Comparison of ENCODE assay signal across 7 mouse cellular contexts in the genomic region with DNA sequence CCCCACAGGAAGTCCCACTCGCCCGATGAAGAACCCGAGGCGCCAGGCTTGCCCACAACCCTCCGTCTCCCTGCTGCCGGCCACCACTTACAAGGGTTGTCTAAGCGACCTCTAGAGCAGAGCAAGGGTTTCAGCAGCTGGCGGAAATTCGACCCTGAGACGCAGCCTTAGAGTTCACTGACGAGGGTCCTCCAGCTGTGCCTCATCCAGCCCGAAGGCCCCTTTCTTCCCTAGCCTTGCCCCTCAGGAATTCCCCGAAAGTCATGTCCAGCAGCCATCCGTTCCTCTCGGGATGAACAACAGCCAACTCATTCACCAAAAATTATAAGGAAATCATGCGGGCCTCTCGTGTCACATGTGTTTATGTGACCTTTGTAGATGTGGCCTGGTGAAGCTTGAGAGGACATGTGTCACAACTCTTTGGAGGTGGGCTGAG. TPM values are rescaled to one million over a fixed set of nuclear protein-coding genes. Genes with fewer than 3 reads are reported as not detected.
A peak's percentile ranks its signal among the peaks of the same experiment; 100 is the strongest.
DNase-seq lines count a peak whose midpoint lies in the region; ATAC-seq and TF ChIP-seq lines count a peak whose summit lies in the region.

No protein-coding gene starts in this region.

- H3K27ac ChIP-seq in lung, embryonic 14.5 days (ENCODE audit: low read depth) = peak overlapping the region; percentile 86
- no peak overlapping the region for H3K27ac ChIP-seq in limb, embryonic 11.5 days (replicated peaks; ENCODE audit: low read depth, low read length)
- H3K27ac ChIP-seq in neural tube, embryonic 12.5 days = no peak overlapping the region

- ATAC-seq in lung, embryonic 14.5 days (ENCODE audit: insufficient read depth) = peak; percentile 67
- ATAC-seq in erythroid progenitor cell, adult 5-6 weeks (replicated peaks; ENCODE audit: low FRiP score, poor library complexity, severe bottlenecking) = peak; percentile 47
- peak; percentile 61 for ATAC-seq in limb, embryonic 11.5 days (ENCODE audit: insufficient number of reproducible peaks, low FRiP score, low TSS enrichment, low read depth)
- ATAC-seq in neural tube, embryonic 12.5 days (ENCODE audit: low FRiP score, low read depth) = peak; percentile 62
- no peak for ATAC-seq in activated CD4-positive, CD25-positive, alpha-beta regulatory T cell, adult 4 months

- 7% methylated on average over 17 of the region's 17 CpGs for WGBS in lung, embryonic 14.5 days
- WGBS in limb, embryonic 11.5 days = 12% methylated on average over 17 of the region's 17 CpGs
- WGBS in neural tube, embryonic 12.5 days = 13% methylated on average over 17 of the region's 17 CpGs

- no peaks in the 10 kb centered on the region for H3K9me3 ChIP-seq in lung, embryonic 14.5 days (ENCODE audit: low read depth, low read length)
- no peaks in the 10 kb centered on the region for H3K9me3 ChIP-seq in limb, embryonic 11.5 days (ENCODE audit: control insufficient read depth, low read length)
- no peaks in the 10 kb centered on the region for H3K9me3 ChIP-seq in neural tube, embryonic 12.5 days

- H3K4me3 ChIP-seq in lung, embryonic 14.5 days (ENCODE audit: low read depth, low read length) = peak overlapping the region; percentile 91
- peak overlapping the region; percentile 86 for H3K4me3 ChIP-seq in limb, embryonic 11.5 days (ENCODE audit: low read depth, low read length)
- peak overlapping the region; percentile 96 for H3K4me3 ChIP-seq in neural tube, embryonic 12.5 days

- H3K4me2 ChIP-seq in lung, embryonic 14.5 days = peak overlapping the region; percentile 94
- peak overlapping the region; percentile 81 for H3K4me2 ChIP-seq in limb, embryonic 11.5 days (ENCODE audit: low read depth, severe bottlenecking)
- H3K4me2 ChIP-seq in neural tube, embryonic 12.5 days (replicated peaks) = peak overlapping the region; percentile 88

- TF ChIP-seq CTCF in lung, embryonic 14.5 days (IDR thresholded peaks at IDR 0.05; ENCODE audit: low read depth) = no peak

- peak overlapping the region; percentile 38 for H3K9ac ChIP-seq in lung, embryonic 14.5 days
- H3K9ac ChIP-seq in limb, embryonic 11.5 days (ENCODE audit: low read length) = peak overlapping the region; percentile 23; the same call in 1 of the 2 replicates
- no peak overlapping the region for H3K9ac ChIP-seq in neural tube, embryonic 12.5 days

- H3K27me3 ChIP-seq in lung, embryonic 14.5 days (ENCODE audit: insufficient read depth, low read length) = no peaks in the 10 kb centered on the region
- no peaks in the 10 kb centered on the region for H3K27me3 ChIP-seq in limb, embryonic 11.5 days (ENCODE audit: control insufficient read depth, insufficient read depth, low read length)
- H3K27me3 ChIP-seq in neural tube, embryonic 12.5 days (replicated peaks) = no peaks in the 10 kb centered on the region

- DNase-seq in lung, embryonic 14.5 days = peak; percentile 69
- DNase-seq in lung, postnatal 14 days = no peak
- no peak for DNase-seq in limb, embryonic 11.5 days (ENCODE audit: low spot score)
- DNase-seq in thymus, postnatal 36 days = no peak

- H3K4me1 ChIP-seq in lung, embryonic 14.5 days (ENCODE audit: insufficient read depth) = peaks cover 5% of the 10 kb centered on the region; the same call in 1 of the 2 replicates
- H3K4me1 ChIP-seq in limb, embryonic 11.5 days (ENCODE audit: control insufficient read depth, insufficient read depth, low read length) = peaks cover 5% of the 10 kb centered on the region; the same call in 1 of the 2 replicates
- peaks cover 4% of the 10 kb centered on the region; the same call in 1 of the 2 replicates for H3K4me1 ChIP-seq in neural tube, embryonic 12.5 days

- no peaks in the 10 kb centered on the region for H3K36me3 ChIP-seq in lung, embryonic 14.5 days (ENCODE audit: insufficient read depth)
- no peaks in the 10 kb centered on the region for H3K36me3 ChIP-seq in limb, embryonic 11.5 days (ENCODE audit: control insufficient read depth, insufficient read depth, low read length)
- no peaks in the 10 kb centered on the region for H3K36me3 ChIP-seq in neural tube, embryonic 12.5 days

RNA-seq across cellular contexts. Expression of a gene that starts 0.5 kb away (rescaled TPM):
- 7.5 and 8.6 TPM in 2 replicates for polyA plus RNA-seq in lung, embryonic 14.5 days (2014; fragmentation: Nextera tagmentation; extraction: Ambion mirVana)
- 8.8 and 11.9 TPM in 2 replicates for total RNA-seq in erythroid progenitor cell, adult 5-6 weeks (2015; ENCODE audit: low replicate concordance)
- 5.9 and 6.7 TPM in 2 replicates for total RNA-seq in erythroid progenitor cell, adult 5-6 weeks (2017; ENCODE audit: low replicate concordance)
- 6.3 and 6.9 TPM in 2 replicates for polyA plus RNA-seq in limb, embryonic 11.5 days (2014; fragmentation: Nextera tagmentation; extraction: Ambion mirVana)
- 6.2 and 6.3 TPM in 2 replicates for polyA plus RNA-seq in neural tube, embryonic 12.5 days (2016; fragmentation: Nextera tagmentation; extraction: Ambion mirVana)
- 1 to 10 TPM; 1.9 to 2.4 TPM for polyA plus RNA-seq in activated CD4-positive, CD25-positive, alpha-beta regulatory T cell, adult 4 months (2017; shearing (Covaris generic))
